Mouse (Mus musculus) left cerebral cortex, postnatal 10 days (tissue): Measurements from ENCODE around the gene Ppp5c. TPM values are rescaled to one million over a fixed set of nuclear protein-coding genes. Genes with fewer than 3 reads are reported as not detected.
"Not testable (repeated sequence)": the region's sequence is repeated elsewhere in the genome, so short reads cannot be mapped to it uniquely, and the experiment has no call there.

Experiments used
- DNase-seq, 2 experiments: peaks; one replicate each; pipeline ENCODE4 v3.0.0; 2021 to 2022; ENCODE audit warnings: low spot score in 2 of 2, mixed read lengths in 1 of 2; ENCODE audit errors: extremely low spot score in 1 of 2
- intact Hi-C: fragments of 180-260 bp; cut with DNase I; formaldehyde crosslinking; loops from one replicate; pipeline ENCODE4 v1.15.1; 2025
- total RNA-seq, 2 experiments: library from RNA; stranded (reverse); gene quantifications; 2 replicates each; pipeline ENCODE4 v1.2.3; 2021

The Ppp5c gene
- 100 to 1,000 TPM; 157 to 162 TPM for total RNA-seq

GRCm38 (mm10) chr7:17027588-17028343, at the start of gene Ppp5c:
Gene Ppp5c, minus strand, starts transcription at chr7:17027924.
- peak; percentile 89 to 97 for DNase-seq
- intact Hi-C loops = no loop called here

DNA sequence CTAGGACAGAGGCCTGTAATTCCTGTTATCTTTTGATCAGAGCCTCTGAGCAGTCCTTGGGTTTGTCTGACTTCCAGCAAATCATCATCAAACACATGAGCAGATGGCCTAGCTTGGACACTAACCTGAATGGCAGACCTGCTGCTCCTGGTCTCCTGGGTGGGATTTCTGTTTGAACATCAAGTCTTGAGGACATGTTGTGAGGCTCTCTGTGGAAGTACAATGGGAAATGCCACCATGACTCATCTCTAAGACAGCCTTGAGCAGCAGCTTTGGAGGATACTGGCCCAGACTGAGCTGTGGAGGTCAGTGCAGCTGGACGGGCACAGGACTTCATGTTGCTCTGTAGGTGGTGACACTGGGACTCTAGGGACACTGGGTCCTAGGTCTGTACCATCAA, 48.8 kb upstream of the Ppp5c start:
- peak in 1 of 2 experiments; percentile 11 for DNase-seq
- intact Hi-C loops = loop anchor here (10.0 kb wide), 1 partner anchor 1798 kb away; the partner anchor contains the start of gene Pglyrp1

GRCm38 (mm10) chr7:17073904-17074615, 46.3 kb upstream of the Ppp5c start, which contains the start of gene Psg16:
Gene Psg16, plus strand, starts transcription at chr7:17074040.
- intact Hi-C loops = loop anchor here (1.0 to 10.0 kb wide), 2 partner anchors 1606 to 1801 kb away; partner anchors contain the start of gene Pglyrp1
- peak in 1 of 2 experiments; percentile 63 for DNase-seq

DNA sequence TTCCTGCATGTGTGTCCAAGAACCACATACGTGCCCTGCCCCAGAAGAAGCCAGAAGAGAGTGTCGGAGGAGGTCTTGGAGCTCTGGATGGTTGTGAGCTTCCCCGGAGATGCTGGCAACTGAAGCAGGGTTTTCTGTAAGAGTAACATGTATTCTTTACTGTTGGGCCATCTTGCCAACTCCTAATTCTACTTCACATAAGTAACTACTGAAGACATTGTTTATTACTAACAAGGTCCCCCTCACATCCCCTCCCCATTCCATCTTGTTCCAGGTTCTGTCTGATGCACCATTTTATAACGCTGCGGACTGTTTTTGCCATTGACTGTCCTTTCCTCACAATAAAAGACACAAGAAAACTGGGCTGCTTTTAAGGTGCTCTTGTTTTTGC, 45.8 kb upstream of the Ppp5c start:
- intact Hi-C loops = loop anchor here (10.0 kb wide), 1 partner anchor 1801 kb away; the partner anchor contains the start of gene Pglyrp1
- DNase-seq = peak in 1 of 2 experiments; percentile 5

DNA sequence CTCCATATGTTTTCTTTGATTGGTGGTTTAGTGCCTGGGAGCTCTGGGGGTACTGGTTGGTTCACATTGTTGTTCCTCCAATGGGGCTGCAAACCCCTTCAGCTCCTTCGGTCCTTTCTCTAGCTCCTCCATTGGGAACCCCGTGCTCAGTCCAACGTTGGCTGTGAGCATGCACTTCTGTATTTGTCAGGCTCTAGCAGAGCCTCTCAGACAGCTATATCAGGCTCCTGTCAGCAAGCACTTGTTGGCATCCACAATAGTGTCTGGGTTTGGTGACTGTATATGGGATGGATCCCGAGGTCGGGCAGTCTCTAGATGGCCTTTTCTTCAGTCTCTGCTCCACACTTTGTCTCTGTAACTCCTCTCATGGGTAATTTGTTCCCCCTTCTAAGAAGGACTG, 39.9 kb upstream of the Ppp5c start:
- intact Hi-C loops, DNase-seq: not testable (repeated sequence)

DNA sequence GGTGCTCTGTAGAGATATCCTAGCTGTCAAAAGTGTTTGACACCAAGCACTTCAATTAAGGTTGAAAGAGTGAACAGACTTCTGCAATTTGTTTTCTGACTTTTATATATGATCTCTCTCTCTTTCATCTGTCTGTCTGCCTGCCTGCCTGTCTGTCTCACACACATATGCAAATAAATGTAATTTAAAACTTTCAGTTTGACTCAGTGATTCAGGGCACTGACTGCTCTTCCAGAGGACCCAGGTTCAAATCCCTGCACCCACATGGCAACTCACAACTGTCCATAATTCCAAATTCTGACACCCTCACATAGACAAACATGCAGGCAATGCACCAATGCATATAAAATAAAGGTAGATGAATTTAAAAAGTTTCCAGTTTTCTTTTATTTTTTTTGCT, 39.3 kb upstream of the Ppp5c start:
- intact Hi-C loops = no loop called here
- DNase-seq = no peak

DNA sequence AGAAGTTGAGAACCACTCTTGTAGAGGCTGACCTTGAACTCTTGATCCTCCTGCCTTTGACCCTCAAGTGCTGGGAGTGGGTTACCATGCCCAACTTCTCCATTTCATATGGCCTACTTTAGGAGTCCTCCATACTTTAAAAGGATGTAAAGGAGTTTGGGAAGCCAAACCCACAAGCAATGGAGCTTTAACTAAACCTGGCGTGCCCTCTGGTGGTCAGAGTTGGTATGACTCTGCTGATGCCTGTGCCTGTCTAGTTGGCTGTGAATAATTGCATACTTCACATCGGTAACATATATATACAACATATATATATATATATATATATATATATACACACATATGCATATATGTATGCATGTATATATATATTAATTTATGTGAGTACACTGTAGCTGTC, 38.7 kb upstream of the Ppp5c start:
- DNase-seq = peak; percentile 80 to 85
- intact Hi-C loops = no loop called here

GRCm38 (mm10) chr7:17065620-17066019, 37.9 kb upstream of the Ppp5c start:
- intact Hi-C loops = no loop called here
- DNase-seq = no peak

GRCm38 (mm10) chr7:17062845-17063244, 35.1 kb upstream of the Ppp5c start:
- no peak for DNase-seq
- intact Hi-C loops = loop anchor here (5.0 kb wide), 2 partner anchors 46 to 111 kb away; no protein-coding TSS in a partner anchor

- intact Hi-C loops = loop anchor here (5.0 kb wide), 2 partner anchors 45 to 110 kb away; no protein-coding TSS in a partner anchor
- DNase-seq = peak; percentile 73 to 83
Observed at GRCm38 (mm10) chr7:17062389-17062788, 34.7 kb upstream of the Ppp5c start, which contains the start of gene Hif3a. Gene Hif3a, minus strand, starts transcription at chr7:17062427.

- intact Hi-C loops = loop anchor here (5.0 kb wide), 2 partner anchors 44 to 109 kb away; no protein-coding TSS in a partner anchor
- peak in 1 of 2 experiments; percentile 67 for DNase-seq
Observed at GRCm38 (mm10) chr7:17060782-17061605, 33.3 kb upstream of the Ppp5c start.

- peak; percentile 89 to 95 for DNase-seq
- intact Hi-C loops = loop anchor here (5.0 kb wide), 2 partner anchors 43 to 108 kb away; no protein-coding TSS in a partner anchor
Observed at GRCm38 (mm10) chr7:17060031-17060781, 32.5 kb upstream of the Ppp5c start.

DNA sequence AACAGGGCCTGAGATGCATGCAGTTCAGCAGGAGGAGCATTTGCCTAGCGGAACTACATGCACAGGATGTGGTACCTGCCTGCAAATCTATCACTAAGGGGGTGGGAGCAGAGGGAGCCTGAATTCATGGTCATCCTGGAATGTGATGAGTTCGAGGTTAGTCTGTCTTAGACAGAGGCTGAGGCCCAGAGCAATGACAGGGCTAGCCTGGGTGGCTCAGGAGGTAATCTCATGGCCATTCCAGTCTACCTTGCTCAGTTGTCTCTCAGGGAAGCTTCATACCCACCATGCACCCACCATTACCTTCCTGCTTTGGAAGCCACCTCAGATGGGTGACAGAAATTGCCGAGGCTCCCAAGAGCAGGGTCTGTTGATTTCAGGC, 31.7 kb upstream of the Ppp5c start:
- DNase-seq = no peak
- intact Hi-C loops = loop anchor here (5.0 kb wide), 1 partner anchor 127 kb away; no protein-coding TSS in a partner anchor

DNA sequence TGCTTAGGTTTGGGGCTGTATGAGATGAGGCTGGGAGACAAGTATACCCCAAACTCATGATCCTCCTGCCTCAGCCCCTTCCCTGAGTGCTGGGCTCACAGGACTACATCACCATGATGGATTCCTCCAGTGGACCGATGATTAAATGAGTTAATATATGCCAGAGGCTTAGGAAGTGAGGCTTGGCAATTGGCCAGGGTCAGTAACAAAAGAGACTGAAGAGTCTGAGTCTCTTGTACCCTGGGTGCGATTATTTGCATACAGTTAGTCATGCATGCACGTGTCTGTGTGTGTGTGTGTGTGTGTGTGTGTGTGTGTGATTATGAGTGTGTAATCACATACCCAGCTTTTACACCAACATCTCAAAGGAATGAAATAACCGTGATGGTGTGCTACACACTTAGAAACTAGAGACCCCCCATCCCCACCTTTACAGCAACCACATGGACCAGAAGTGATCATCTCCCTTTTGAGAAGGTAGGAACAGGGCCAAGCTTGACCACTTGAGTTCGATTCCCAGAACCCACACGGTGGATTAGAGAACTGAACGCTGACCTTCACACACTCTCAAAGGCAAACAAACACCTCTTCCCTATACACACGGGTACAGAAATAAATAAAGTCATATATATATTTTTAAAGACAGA, 31.2 kb upstream of the Ppp5c start:
- intact Hi-C loops = loop anchor here (5.0 kb wide), 1 partner anchor 127 kb away; no protein-coding TSS in a partner anchor
- DNase-seq = peak in 1 of 2 experiments; percentile 61

DNA sequence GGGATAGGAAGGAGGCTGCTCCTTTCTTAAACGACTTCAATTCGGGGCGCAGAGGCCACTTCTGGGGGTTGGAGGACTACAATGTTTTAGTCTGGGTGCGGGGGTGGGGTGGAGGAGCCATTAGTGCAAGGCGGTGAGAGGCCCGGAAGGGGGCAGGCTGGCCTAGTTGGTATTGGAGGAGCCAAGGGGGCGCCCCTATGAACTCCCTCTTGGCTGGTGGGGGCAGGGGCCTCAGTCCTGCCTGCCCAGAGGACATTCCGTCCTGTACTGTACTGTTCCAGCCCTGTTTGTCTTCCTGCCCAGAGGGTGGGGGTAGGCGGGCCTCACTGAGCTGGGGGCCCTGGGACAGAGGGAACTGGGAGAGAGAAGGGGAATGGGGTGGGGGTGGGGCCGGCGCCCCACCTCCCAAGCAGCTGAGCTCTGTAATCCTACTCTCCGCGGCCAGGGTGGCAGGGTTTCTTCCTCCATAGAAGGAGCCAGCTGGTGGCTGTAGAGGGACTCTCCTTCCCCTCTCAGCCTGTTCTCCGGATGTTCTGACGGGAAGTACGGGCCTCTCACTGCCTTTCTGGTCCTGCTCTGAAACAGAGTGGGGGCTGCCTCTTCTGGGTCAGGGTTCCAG, 30.5 kb upstream of the Ppp5c start:
- DNase-seq = peak; percentile 73 to 90
- intact Hi-C loops = loop anchor here (5.0 kb wide), 1 partner anchor 126 kb away; no protein-coding TSS in a partner anchor

DNA sequence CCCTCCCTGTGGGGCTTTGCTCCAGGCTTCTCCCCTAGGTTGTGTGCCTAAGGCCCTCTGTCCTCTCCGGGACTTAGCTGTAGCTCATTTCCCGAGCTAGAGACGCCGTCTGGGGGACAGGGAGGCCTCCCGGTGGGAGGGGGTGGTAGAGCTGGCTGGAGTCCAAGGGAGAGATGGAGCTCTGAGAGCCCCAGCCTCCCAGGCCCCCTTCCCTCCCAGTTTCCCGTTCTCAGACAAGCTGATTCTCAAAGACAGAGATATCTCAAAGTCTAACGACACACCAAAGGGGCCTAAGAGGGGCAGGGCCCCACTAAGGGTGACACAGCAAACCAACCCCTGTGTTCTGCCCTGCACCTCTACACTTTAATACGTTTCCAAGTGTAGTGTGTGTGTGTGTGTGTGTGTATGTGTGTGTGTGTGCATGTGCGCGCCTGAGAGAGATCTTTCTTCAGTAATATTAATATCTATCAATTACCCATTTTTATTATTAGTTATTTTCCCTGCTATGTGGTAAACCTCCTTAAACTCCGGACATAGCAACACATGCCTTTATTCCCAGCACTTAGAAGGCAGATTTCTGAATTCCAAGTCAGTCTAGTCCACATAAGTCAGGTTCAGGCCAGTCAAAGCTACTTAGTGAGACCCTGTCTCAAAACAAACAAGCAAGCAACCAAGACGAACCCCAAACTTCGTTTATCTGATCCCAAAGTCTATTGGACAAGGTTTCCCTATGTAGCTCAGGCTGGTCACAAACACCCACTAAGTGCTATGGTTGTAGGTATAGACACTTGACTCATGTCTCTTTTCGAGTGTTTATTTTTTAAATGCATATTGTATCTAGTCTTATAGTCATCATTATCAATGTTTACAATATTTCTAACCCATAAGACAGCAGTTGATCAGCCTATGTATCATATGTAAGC, 29.1 kb upstream of the Ppp5c start:
- intact Hi-C loops = loop anchor here (5.0 kb wide), 1 partner anchor 125 kb away; no protein-coding TSS in a partner anchor
- peak in 1 of 2 experiments; percentile 80 for DNase-seq
